Mouse (Mus musculus): ENCODE data around the gene Rab1a. TPM values are rescaled to one million over a fixed set of nuclear protein-coding genes. Genes with fewer than 3 reads are reported as not detected.

Gene Rab1a
- polyA plus RNA-seq, 1 experiment from 2014 or later: 291 TPM

- H3K9ac ChIP-seq: no peak overlapping the region
- no peaks in the 10 kb centered on the region for H3K9me3 ChIP-seq
- peaks cover 10% of the 10 kb centered on the region for H3K4me1 ChIP-seq (replicated peaks)
- H3K27me3 ChIP-seq: no peaks in the 10 kb centered on the region
- H3K4me3 ChIP-seq: no peak overlapping the region
- H3K4me2 ChIP-seq: no peak overlapping the region
- H3K27ac ChIP-seq (replicated peaks): no peak overlapping the region
- H3K36me3 ChIP-seq: no peaks in the 10 kb centered on the region
- WGBS: 83% methylated on average over 2 of the region's 2 CpGs
- ATAC-seq (ENCODE audit: low FRiP score, low read depth): no peak
Observed at GRCm38 (mm10) chr11:20253088-20253487, 51.9 kb downstream of the Rab1a start.

GRCm38 (mm10) chr11:20254791-20255190 lies 53.6 kb downstream of the Rab1a start:
- Histone ChIP-seq H3K9me3 (no peaks in the 10 kb centered on the region), H3K4me3 (no peak overlapping the region), H3K9ac (no peak overlapping the region), H3K36me3 (no peaks in the 10 kb centered on the region), H3K4me1 (replicated peaks) (0 out of 2 replicates have a peak, but pooled peaks cover 2% of the 10 kb centered on the region), H3K27me3 (no peaks in the 10 kb centered on the region), H3K27ac (replicated peaks) (no peak overlapping the region), H3K4me2 (no peak overlapping the region)
- 88% methylated on average over 4 of the region's 4 CpGs for WGBS
- ATAC-seq (ENCODE audit: low FRiP score, low read depth): no peak

GRCm38 (mm10) chr11:20262628-20263380 lies 61.6 kb downstream of the Rab1a start:
- Histone ChIP-seq H3K27me3 (no peaks in the 10 kb centered on the region), H3K36me3 (no peaks in the 10 kb centered on the region), H3K27ac (replicated peaks) (no peak overlapping the region), H3K9me3 (no peaks in the 10 kb centered on the region), H3K4me3 (no peak overlapping the region), H3K4me2 (no peak overlapping the region), H3K9ac (no peak overlapping the region), H3K4me1 (replicated peaks) (no peaks in the 10 kb centered on the region)
- 62% methylated on average over 8 of the region's 8 CpGs for WGBS
- ATAC-seq (ENCODE audit: low FRiP score, low read depth): peak; percentile 77; the same call in 1 of the 2 replicates

- no peak overlapping the region for H3K4me3 ChIP-seq
- no peaks in the 10 kb centered on the region for H3K36me3 ChIP-seq
- no peak overlapping the region for H3K9ac ChIP-seq
- H3K4me2 ChIP-seq: no peak overlapping the region
- no peaks in the 10 kb centered on the region for H3K4me1 ChIP-seq (replicated peaks)
- WGBS: 90% methylated on average over 6 of the region's 6 CpGs
- H3K9me3 ChIP-seq: no peaks in the 10 kb centered on the region
- no peak for ATAC-seq (ENCODE audit: low FRiP score, low read depth)
- H3K27ac ChIP-seq (replicated peaks): no peak overlapping the region
- H3K27me3 ChIP-seq: no peaks in the 10 kb centered on the region
Observed at GRCm38 (mm10) chr11:20269885-20270284, 68.7 kb downstream of the Rab1a start.

- H3K9me3 ChIP-seq: no peaks in the 10 kb centered on the region
- no peak overlapping the region for H3K4me3 ChIP-seq
- H3K27me3 ChIP-seq: no peaks in the 10 kb centered on the region
- ATAC-seq (ENCODE audit: low FRiP score, low read depth): no peak
- no peaks in the 10 kb centered on the region for H3K4me1 ChIP-seq (replicated peaks)
- WGBS: 74% methylated on average over 2 of the region's 2 CpGs
- no peak overlapping the region for H3K9ac ChIP-seq
- H3K4me2 ChIP-seq: no peak overlapping the region
- H3K27ac ChIP-seq (replicated peaks): no peak overlapping the region
- H3K36me3 ChIP-seq: no peaks in the 10 kb centered on the region
Observed at GRCm38 (mm10) chr11:20275974-20276373, 74.7 kb downstream of the Rab1a start.

Other genes with a start within 250 kb of the Rab1a start
- gene Actr2, start 88.5 kb upstream of the Rab1a start, polyA plus RNA-seq (2015; fragmentation: Nextera tagmentation; extraction: Ambion mirVana): 151 and 156 TPM in 2 replicates
- 27.1 and 30.5 TPM in 2 replicates for gene Cep68, start 48.0 kb downstream of the Rab1a start, polyA plus RNA-seq (2015; fragmentation: Nextera tagmentation; extraction: Ambion mirVana)
- 65.5 and 65.6 TPM in 2 replicates for gene Slc1a4, start 131.3 kb downstream of the Rab1a start, polyA plus RNA-seq (2015; fragmentation: Nextera tagmentation; extraction: Ambion mirVana)

All from hindbrain, embryonic 15.5 days (tissue).